Mouse (Mus musculus) lung, adult 2 months (tissue): Measurements from ENCODE around the gene 4930402H24Rik.

Source experiments
- CTCF ChIP-seq: fragments of 200-500 bp; IDR thresholded peaks from 2 replicates; pipeline ENCODE4 v1.5.1; 2011; ENCODE audit warnings: mild to moderate bottlenecking, low read length, control low read depth; ENCODE audit not compliant: insufficient read depth
- POLR2A ChIP-seq: fragments of 200-500 bp; IDR thresholded peaks from 2 replicates; pipeline ENCODE4 v1.6.1; 2011; ENCODE audit warnings: low read depth, mild to moderate bottlenecking, control low read depth, low read length, borderline replicate concordance; ENCODE audit errors: extremely low read depth

GRCm38 (mm10) chr2:130724369-130724768 is 181.8 kb downstream of the 4930402H24Rik start:
- TF ChIP-seq POLR2A, result no peak
- no peak for TF ChIP-seq CTCF
